Mouse (Mus musculus) ES-Bruce4 (cell line): ENCODE results near the gene Nup205. TPM values are rescaled to one million over a fixed set of nuclear protein-coding genes. Genes with fewer than 3 reads are reported as not detected.

Experiments used
- H3K27ac ChIP-seq: 2 replicates; pipeline ENCODE4 v1.5.1; 2012; ENCODE audit warnings: low read length, inconsistent platforms; ENCODE audit not compliant: insufficient read depth
- H3K27me3 ChIP-seq: 2 replicates; pipeline ENCODE4 v1.6.1; 2012; ENCODE audit warnings: mild to moderate bottlenecking, low read length, inconsistent platforms; ENCODE audit not compliant: control insufficient read depth, poor library complexity, insufficient read depth, severe bottlenecking
- H3K36me3 ChIP-seq: 2 replicates; pipeline ENCODE4 v1.6.1; 2012; ENCODE audit warnings: inconsistent platforms, mild to moderate bottlenecking, low read length, moderate library complexity; ENCODE audit not compliant: control insufficient read depth, poor library complexity, insufficient read depth, severe bottlenecking
- H3K4me1 ChIP-seq: one replicate; pipeline ENCODE4 v1.8.1; 2011; ENCODE audit warnings: low read length; ENCODE audit not compliant: control insufficient read depth, insufficient read depth
- H3K4me3 ChIP-seq: 2 replicates; pipeline ENCODE4 v1.5.1; 2011; ENCODE audit warnings: low read depth, mild to moderate bottlenecking, low read length
- H3K9ac ChIP-seq: 2 replicates; pipeline ENCODE4 v1.6.1; 2012; ENCODE audit warnings: low read depth, mild to moderate bottlenecking, inconsistent platforms; ENCODE audit not compliant: poor library complexity, severe bottlenecking
- H3K9me3 ChIP-seq: replicated peaks from 2 replicates; pipeline ENCODE4 v1.6.1; 2012; ENCODE audit warnings: mild to moderate bottlenecking, low read length, inconsistent platforms; ENCODE audit not compliant: control insufficient read depth, poor library complexity, insufficient read depth, severe bottlenecking
- CTCF ChIP-seq: IDR thresholded peaks from one replicate; pipeline ENCODE4 v1.8.1; 2011; ENCODE audit warnings: low read depth, low read length
- EP300 ChIP-seq: IDR thresholded peaks from 2 replicates; pipeline ENCODE4 v1.6.1; 2011; ENCODE audit warnings: low read depth, low read length; ENCODE audit not compliant: insufficient read depth
- POLR2A ChIP-seq: IDR thresholded peaks from one replicate; pipeline ENCODE4 v1.8.1; 2011; ENCODE audit warnings: low read length; ENCODE audit not compliant: insufficient read depth
- polyA plus RNA-seq: library from polyadenylated mRNA; stranded (reverse); fragments of >200 nt; gene quantifications from 2 replicates; pipeline ENCODE4 v1.2.4, GENCODE M21; 2011; ENCODE audit warnings: low read depth; ENCODE audit not compliant: missing spikeins, insufficient read depth, insufficient read length

The Nup205 gene
- polyA plus RNA-seq, 1 experiment, result 151 TPM

GRCm38 (mm10) chr6:35236108-35236785 lies 59.0 kb downstream of the Nup205 start:
- Histone ChIP-seq H3K36me3 (peaks cover 50% of the 10 kb centered on the region), H3K4me1 (no peaks in the 10 kb centered on the region), H3K27ac (peak overlapping the region; percentile 89), H3K27me3 (no peaks in the 10 kb centered on the region), H3K9me3 (no peaks in the 10 kb centered on the region), H3K4me3 (no peak overlapping the region), H3K9ac (no peak overlapping the region)
- TF ChIP-seq CTCF (no peak), EP300 (peak; percentile 67), POLR2A (no peak)

- H3K36me3 ChIP-seq, result peaks cover 55% of the 10 kb centered on the region
- H3K9me3 ChIP-seq, result peaks cover 9% of the 10 kb centered on the region
- H3K9ac ChIP-seq, result no peak overlapping the region
- H3K4me3 ChIP-seq, result no peak overlapping the region
- TF ChIP-seq CTCF (peak; percentile 18), EP300 (no peak)
- H3K27me3 ChIP-seq, result no peaks in the 10 kb centered on the region
- H3K27ac ChIP-seq, result no peak overlapping the region
- no peaks in the 10 kb centered on the region for H3K4me1 ChIP-seq
Observed at GRCm38 (mm10) chr6:35243252-35243651, 66.0 kb downstream of the Nup205 start.

GRCm38 (mm10) chr6:35243989-35244388 lies 66.8 kb downstream of the Nup205 start:
- Histone ChIP-seq H3K4me3 (no peak overlapping the region), H3K9me3 (peaks cover 9% of the 10 kb centered on the region), H3K9ac (no peak overlapping the region), H3K4me1 (no peaks in the 10 kb centered on the region), H3K36me3 (peaks cover 53% of the 10 kb centered on the region), H3K27me3 (no peaks in the 10 kb centered on the region), H3K27ac (0 out of 2 replicates have a peak overlapping the region, but pooled peaks have one; percentile 24)
- TF ChIP-seq CTCF, result no peak

- Histone ChIP-seq H3K4me3 (no peak overlapping the region), H3K27me3 (no peaks in the 10 kb centered on the region), H3K9me3 (peaks cover 9% of the 10 kb centered on the region), H3K4me1 (no peaks in the 10 kb centered on the region), H3K36me3 (peaks cover 48% of the 10 kb centered on the region), H3K9ac (no peak overlapping the region), H3K27ac (0 out of 2 replicates have a peak overlapping the region, but pooled peaks have one; percentile 47)
- TF ChIP-seq EP300 (no peak), POLR2A (no peak), CTCF (no peak)
Observed at GRCm38 (mm10) chr6:35245086-35245485, 67.9 kb downstream of the Nup205 start.

GRCm38 (mm10) chr6:35251807-35252476 lies 74.7 kb downstream of the Nup205 start:
- Histone ChIP-seq H3K9ac (peak overlapping the region; percentile 46), H3K27me3 (no peaks in the 10 kb centered on the region), H3K4me1 (no peaks in the 10 kb centered on the region), H3K9me3 (no peaks in the 10 kb centered on the region), H3K4me3 (peak overlapping the region; percentile 46), H3K27ac (peak overlapping the region; percentile 52), H3K36me3 (no peaks in the 10 kb centered on the region)
- 0 out of 2 replicates have a peak, but pooled peaks have one; percentile 45 for TF ChIP-seq EP300
- no peak for TF ChIP-seq CTCF
